Mouse (Mus musculus): ENCODE measurements around the gene Pias1. TPM values are rescaled to one million over a fixed set of nuclear protein-coding genes. Genes with fewer than 3 reads are reported as not detected.

Pias1 gene
- polyA plus RNA-seq, 1 experiment = 13.2 TPM

GRCm38 (mm10) chr9:62858266-62859019, 129.3 kb downstream of the Pias1 start:
- WGBS = 61% methylated on average over 8 of the region's 8 CpGs
- no peak overlapping the region for H3K4me3 ChIP-seq (replicated peaks; ENCODE audit: control insufficient read depth, low read depth, low read length)
- no peak overlapping the region for H3K27ac ChIP-seq (ENCODE audit: control insufficient read depth, insufficient read depth, low read depth, low read length, poor library complexity)

GRCm38 (mm10) chr9:62857719-62858261, 129.9 kb downstream of the Pias1 start, which contains the start of gene Calml4:
Gene Calml4 (plus strand): TSS chr9:62858080.
- TF ChIP-seq CTCF (IDR thresholded peaks at IDR 0.05; ENCODE audit: control insufficient read depth, insufficient read depth, low read length) (no peak), POLR2A (IDR thresholded peaks at IDR 0.05; ENCODE audit: borderline replicate concordance, control insufficient read depth, low read depth, low read length) (no peak)
- no peak within 1 kb of the TSS for H3K4me3 ChIP-seq (replicated peaks; ENCODE audit: control insufficient read depth, low read depth, low read length)
- H3K4me1 ChIP-seq (ENCODE audit: control insufficient read depth, insufficient read depth, low read length) = no peaks in the 10 kb centered on the region
- no peak within 1 kb of the TSS for H3K27ac ChIP-seq (ENCODE audit: control insufficient read depth, insufficient read depth, low read depth, low read length, poor library complexity)
- 22% methylated on average over 20 of the region's 20 CpGs for WGBS

More at GRCm38 (mm10) chr9:62858266-62859019, 129.3 kb downstream of the Pias1 start:
- no peak for TF ChIP-seq POLR2A (IDR thresholded peaks at IDR 0.05; ENCODE audit: borderline replicate concordance, control insufficient read depth, low read depth, low read length)
- no peak for TF ChIP-seq CTCF (IDR thresholded peaks at IDR 0.05; ENCODE audit: control insufficient read depth, insufficient read depth, low read length)
- no peaks in the 10 kb centered on the region for H3K4me1 ChIP-seq (ENCODE audit: control insufficient read depth, insufficient read depth, low read length)

- WGBS = 21% methylated on average over 9 of the region's 9 CpGs
- no peaks in the 10 kb centered on the region for H3K4me1 ChIP-seq (ENCODE audit: control insufficient read depth, insufficient read depth, low read length)
- no peak overlapping the region for H3K4me3 ChIP-seq (replicated peaks; ENCODE audit: control insufficient read depth, low read depth, low read length)
- H3K27ac ChIP-seq (ENCODE audit: control insufficient read depth, insufficient read depth, low read depth, low read length, poor library complexity) = no peak overlapping the region
- no peak for TF ChIP-seq CTCF (IDR thresholded peaks at IDR 0.05; ENCODE audit: control insufficient read depth, insufficient read depth, low read length)
- no peak for TF ChIP-seq POLR2A (IDR thresholded peaks at IDR 0.05; ENCODE audit: borderline replicate concordance, control insufficient read depth, low read depth, low read length)
Measured at GRCm38 (mm10) chr9:62857216-62857615, 130.5 kb downstream of the Pias1 start.

- WGBS = 31% methylated on average over 4 of the region's 4 CpGs
- TF ChIP-seq CTCF (IDR thresholded peaks at IDR 0.05; ENCODE audit: control insufficient read depth, insufficient read depth, low read length) (no peak), POLR2A (IDR thresholded peaks at IDR 0.05; ENCODE audit: borderline replicate concordance, control insufficient read depth, low read depth, low read length) (no peak)
- H3K4me1 ChIP-seq (ENCODE audit: control insufficient read depth, insufficient read depth, low read length) = no peaks in the 10 kb centered on the region
- H3K4me3 ChIP-seq (replicated peaks; ENCODE audit: control insufficient read depth, low read depth, low read length) = no peak overlapping the region
- H3K27ac ChIP-seq (ENCODE audit: control insufficient read depth, insufficient read depth, low read depth, low read length, poor library complexity) = no peak overlapping the region
Measured at GRCm38 (mm10) chr9:62854483-62854882, 133.2 kb downstream of the Pias1 start.

GRCm38 (mm10) chr9:62851571-62851970, 136.2 kb downstream of the Pias1 start:
- Histone ChIP-seq H3K4me3 (replicated peaks; ENCODE audit: control insufficient read depth, low read depth, low read length) (no peak overlapping the region), H3K27ac (ENCODE audit: control insufficient read depth, insufficient read depth, low read depth, low read length, poor library complexity) (no peak overlapping the region), H3K4me1 (ENCODE audit: control insufficient read depth, insufficient read depth, low read length) (no peaks in the 10 kb centered on the region)
- WGBS = 63% methylated on average over 2 of the region's 2 CpGs
- TF ChIP-seq CTCF (IDR thresholded peaks at IDR 0.05; ENCODE audit: control insufficient read depth, insufficient read depth, low read length) (no peak), POLR2A (IDR thresholded peaks at IDR 0.05; ENCODE audit: borderline replicate concordance, control insufficient read depth, low read depth, low read length) (no peak)

- no peak for TF ChIP-seq CTCF (IDR thresholded peaks at IDR 0.05; ENCODE audit: control insufficient read depth, insufficient read depth, low read length)
- no peak for TF ChIP-seq POLR2A (IDR thresholded peaks at IDR 0.05; ENCODE audit: borderline replicate concordance, control insufficient read depth, low read depth, low read length)
- whole genome bisulfite sequencing = 84% methylated on average over 3 of the region's 3 CpGs
- H3K27ac ChIP-seq (ENCODE audit: control insufficient read depth, insufficient read depth, low read depth, low read length, poor library complexity) = no peak overlapping the region
- H3K4me1 ChIP-seq (ENCODE audit: control insufficient read depth, insufficient read depth, low read length) = no peaks in the 10 kb centered on the region
- H3K4me3 ChIP-seq (replicated peaks; ENCODE audit: control insufficient read depth, low read depth, low read length) = no peak overlapping the region
Measured at GRCm38 (mm10) chr9:62848641-62849040, 139.1 kb downstream of the Pias1 start.

GRCm38 (mm10) chr9:62847694-62848093, 140.0 kb downstream of the Pias1 start:
- Histone ChIP-seq H3K4me1 (ENCODE audit: control insufficient read depth, insufficient read depth, low read length) (no peaks in the 10 kb centered on the region), H3K4me3 (replicated peaks; ENCODE audit: control insufficient read depth, low read depth, low read length) (no peak overlapping the region), H3K27ac (ENCODE audit: control insufficient read depth, insufficient read depth, low read depth, low read length, poor library complexity) (no peak overlapping the region)
- TF ChIP-seq CTCF (IDR thresholded peaks at IDR 0.05; ENCODE audit: control insufficient read depth, insufficient read depth, low read length) (peak; percentile 96), POLR2A (IDR thresholded peaks at IDR 0.05; ENCODE audit: borderline replicate concordance, control insufficient read depth, low read depth, low read length) (no peak)
- WGBS = 1% methylated on average over 3 of the region's 3 CpGs

- Histone ChIP-seq H3K4me3 (replicated peaks; ENCODE audit: control insufficient read depth, low read depth, low read length) (no peak overlapping the region), H3K4me1 (ENCODE audit: control insufficient read depth, insufficient read depth, low read length) (no peaks in the 10 kb centered on the region), H3K27ac (ENCODE audit: control insufficient read depth, insufficient read depth, low read depth, low read length, poor library complexity) (no peak overlapping the region)
- TF ChIP-seq CTCF (IDR thresholded peaks at IDR 0.05; ENCODE audit: control insufficient read depth, insufficient read depth, low read length) (no peak), POLR2A (IDR thresholded peaks at IDR 0.05; ENCODE audit: borderline replicate concordance, control insufficient read depth, low read depth, low read length) (no peak)
- 86% methylated on average over 5 of the region's 5 CpGs for WGBS
Measured at GRCm38 (mm10) chr9:62844461-62844860, 143.3 kb downstream of the Pias1 start.
